Mouse (Mus musculus) thymus, postnatal 0 days (tissue): ENCODE results near the gene Eya4. TPM values are rescaled to one million over a fixed set of nuclear protein-coding genes. Genes with fewer than 3 reads are reported as not detected.

Experiments
- DNase-seq: peaks from one replicate; pipeline ENCODE4 v3.0.0-alpha.2; 2015; ENCODE audit warnings: low spot score
- polyA plus RNA-seq: library from polyadenylated mRNA; unstranded; fragments of >200 nt; fragmentation: Nextera tagmentation; extraction: Ambion mirVana; gene quantifications from 2 replicates; pipeline ENCODE4 v1.2.1, GENCODE M21; 2015

Gene Eya4
- 3.4 and 3.8 TPM in 2 replicates for polyA plus RNA-seq

DNA sequence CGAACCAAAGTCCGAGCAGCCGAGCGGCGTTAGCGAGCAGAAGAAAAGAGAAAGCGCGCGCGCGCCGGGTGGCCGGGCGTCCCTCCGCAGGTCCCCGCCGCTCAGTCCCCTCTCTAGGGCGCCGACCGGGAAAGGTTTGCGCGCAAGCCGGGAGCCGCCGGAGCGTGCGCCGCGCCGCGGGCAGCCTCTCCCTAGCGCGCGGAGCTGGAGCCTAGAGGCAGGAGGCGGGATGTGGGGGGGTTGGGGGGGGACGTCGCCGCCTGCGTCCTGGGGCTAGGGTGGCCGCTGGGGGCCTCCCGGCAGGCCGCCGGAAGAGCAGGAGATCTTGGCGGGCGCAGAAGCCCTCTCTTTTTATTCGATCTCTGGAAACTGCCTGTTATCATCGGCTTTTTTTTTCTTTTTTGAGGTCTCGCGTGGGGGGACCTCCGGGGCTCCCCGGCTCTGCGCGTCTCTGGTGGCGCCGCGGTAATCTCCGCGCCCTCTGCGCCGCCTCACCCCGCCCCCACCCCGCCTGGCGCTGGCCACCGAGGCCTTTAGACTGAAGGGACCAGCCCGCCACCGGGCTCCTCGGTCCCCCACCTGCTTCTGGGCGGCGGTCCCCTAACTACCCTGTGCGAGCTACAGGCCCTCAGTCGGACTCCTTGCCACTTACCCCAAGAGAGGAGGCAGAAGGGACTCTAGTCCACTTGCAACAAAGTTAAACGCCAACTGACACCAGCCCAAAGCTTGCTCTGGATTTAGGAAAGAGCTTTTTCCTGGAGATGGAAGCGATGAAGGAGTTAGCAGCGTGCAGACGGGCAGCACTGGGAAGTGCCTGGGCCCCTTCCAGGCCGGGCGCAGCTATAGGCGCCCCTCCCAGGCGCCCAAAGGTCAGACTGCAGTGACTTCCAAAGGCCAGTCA lies at the start of gene Eya4:
Gene Eya4, minus strand, starts transcription at position 776 of the 901 bp plus-strand sequence.
- DNase-seq: no peak

DNA sequence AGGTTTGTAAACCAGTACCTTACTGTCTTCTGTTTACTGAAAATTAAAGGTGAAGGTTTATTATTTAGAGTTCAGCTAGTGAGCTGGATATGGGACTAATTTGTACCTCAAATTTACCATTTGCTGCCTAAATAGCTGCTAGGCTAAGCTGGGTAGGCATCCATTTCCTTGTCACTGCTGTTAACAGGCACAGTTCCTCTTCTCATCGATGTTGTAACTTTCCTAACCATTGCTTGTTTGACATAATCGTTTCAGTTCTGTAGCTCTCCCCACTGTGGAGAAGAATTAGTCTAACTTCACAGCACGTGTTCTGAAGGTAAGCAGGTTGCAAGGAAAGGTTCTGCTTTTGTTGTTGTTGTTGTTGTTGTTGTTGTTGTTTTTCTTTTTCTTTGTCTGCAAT lies 44.8 kb upstream of the Eya4 start:
- no peak for DNase-seq

DNA sequence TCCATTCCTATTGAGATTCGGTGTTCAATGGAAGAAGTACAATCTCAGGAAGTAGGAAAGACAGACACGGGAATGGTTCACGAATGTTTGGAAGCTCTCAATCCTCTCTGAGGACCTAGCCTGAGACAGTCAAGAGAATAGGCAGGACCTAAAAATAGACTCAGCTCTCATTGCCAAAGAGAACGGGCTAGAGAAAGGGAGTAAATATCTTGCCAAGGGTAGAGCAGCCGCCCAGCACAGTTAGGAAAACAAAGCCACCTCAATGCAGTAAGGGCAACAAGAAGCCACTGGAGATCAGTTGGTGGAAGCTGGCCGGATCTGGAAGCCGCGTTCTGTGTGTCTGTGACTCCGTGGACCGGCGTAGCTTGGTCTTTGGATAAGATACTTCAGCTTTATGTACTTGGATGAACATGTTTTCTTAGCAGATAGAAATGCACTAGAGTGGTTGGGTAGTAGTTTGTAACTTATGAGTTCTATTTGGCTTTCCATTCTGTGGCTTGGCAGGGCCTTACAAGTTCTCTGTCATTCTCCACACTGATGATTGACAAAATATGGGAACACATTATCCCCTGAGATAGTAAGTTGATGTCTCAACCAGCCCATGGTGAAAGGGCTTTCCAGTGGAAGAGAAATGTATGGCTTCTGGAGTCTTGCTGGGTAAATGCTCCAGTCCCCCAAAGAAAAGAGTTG lies 44.1 kb upstream of the Eya4 start:
- no peak for DNase-seq

DNA sequence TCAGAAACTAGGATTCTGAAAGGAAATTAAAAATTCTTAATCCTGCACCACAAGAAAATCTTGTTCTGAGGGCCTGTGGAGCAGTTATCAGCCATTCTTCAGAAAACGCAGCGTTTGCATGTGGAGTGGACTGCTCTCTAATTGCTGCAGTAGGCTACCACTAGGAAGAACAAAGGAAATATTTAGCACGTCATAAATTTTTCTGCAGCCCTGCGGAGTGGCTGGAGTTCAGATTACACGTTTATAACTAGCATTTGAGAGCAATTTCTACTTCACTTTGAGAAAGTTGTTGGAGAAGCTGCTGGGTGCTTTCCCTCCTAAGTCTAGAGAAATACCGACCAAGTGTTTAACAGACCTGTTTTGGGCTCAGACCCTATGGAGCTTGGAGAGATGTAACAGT lies 43.6 kb upstream of the Eya4 start:
- DNase-seq: no peak

DNA sequence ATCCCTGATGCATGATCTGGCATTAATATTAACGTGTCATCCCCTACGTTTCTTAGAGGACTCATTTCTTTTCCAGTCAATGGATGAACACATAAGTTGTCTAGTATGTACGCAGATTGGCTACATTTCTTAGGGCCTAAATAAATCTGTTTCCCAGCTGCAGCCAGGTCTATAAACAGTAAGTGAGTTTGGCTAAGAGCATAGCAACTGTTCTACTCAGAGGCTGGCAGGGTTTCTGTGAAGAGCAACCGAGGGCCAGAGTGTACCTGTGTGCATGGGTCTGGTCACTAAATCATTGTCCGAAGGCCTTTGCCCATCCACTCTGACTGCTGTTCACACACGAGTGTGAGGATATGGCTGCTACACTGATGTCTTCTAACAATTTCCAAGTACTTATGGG lies 13.3 kb upstream of the Eya4 start:
- DNase-seq: no peak

DNA sequence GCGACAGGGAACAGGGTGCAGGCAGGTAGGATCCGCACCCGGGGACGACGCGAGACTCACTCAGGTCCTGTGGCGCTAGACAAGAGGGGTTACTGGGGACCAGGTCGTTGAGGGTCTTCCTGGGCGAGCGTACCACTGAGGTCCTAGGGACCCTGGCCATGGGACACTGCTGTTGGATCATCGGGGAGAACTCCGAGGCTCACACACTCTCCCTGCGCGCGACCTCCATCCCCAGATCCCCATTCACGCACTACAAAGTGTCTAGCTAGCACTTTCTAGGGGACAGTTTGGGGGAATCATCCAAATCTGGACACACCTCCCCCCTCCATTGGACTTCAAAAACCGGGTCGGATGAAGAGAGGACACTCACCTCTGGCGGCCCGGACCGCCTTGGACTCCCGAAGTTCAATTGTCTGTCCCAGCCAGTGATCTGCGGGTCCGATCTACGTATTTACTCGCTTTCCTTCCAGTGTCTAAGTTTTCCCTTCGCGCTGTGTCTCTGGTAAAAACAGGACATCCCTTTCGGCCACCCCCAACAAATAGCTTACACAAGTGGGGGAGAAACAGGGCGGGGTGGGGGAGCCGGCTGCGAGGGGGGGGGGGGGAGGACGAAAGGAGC lies 1.1 kb downstream of the Eya4 start:
- no peak for DNase-seq

DNA sequence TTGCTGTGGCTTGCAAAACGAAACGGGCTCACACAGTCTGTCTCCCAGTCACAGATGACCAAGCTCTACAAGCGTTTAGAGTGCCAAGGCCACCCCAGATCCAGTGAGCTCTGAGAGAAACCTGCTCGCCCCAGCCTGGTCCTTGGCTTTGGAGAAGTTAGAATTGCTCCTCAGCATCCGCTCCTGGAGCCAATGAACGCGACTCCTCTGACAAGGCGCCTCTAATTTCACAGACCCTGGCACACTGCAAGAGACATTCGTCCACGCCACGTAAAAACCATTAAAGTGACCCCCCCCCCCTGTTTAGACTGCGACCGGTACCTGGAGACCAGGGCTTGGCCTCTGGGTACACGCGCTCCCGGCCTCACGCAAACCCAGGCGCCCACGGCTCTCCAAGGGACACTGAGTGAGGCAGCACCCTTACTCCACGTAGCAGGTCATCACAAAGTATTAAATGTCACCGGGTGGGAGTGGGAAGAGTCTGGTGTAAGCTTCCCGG lies 1.6 kb downstream of the Eya4 start:
- no peak for DNase-seq

DNA sequence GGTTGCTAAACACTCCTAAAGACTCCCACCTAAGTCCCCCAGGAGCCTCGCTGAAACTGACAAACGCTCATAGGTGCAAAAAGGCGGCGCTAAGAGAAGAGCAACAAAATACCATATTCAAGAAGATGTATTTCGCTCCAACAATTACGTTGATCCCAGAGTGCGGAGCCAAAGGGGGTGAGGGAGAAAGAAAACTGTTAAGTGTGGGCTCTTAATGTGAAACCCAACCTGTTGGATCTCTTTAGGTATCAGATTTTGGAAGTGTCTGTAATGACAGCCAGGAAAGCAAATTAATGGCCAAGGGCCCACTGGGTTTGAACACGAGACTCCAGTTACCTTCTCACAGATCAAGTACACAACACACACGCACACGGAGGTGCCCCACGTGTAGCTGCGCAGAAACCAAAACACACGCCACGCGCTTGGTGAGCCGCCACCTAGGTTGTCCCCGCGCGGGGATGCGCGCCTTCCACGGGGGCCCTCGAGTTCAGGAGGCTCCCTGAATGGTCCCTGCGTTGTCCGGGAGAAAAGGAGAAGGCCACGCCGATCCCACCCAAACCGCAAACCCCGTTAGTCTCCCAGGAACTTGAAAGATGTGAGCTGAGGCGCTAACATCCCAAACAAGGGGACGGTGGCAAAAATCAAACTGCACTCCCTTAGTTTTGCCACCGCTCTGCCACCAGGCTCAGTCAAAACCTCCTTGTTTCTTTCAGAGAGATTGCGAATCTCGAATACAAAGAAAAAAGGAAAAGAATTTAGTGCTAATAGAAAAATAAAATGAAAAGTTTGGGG lies 2.3 kb downstream of the Eya4 start:
- DNase-seq: no peak

DNA sequence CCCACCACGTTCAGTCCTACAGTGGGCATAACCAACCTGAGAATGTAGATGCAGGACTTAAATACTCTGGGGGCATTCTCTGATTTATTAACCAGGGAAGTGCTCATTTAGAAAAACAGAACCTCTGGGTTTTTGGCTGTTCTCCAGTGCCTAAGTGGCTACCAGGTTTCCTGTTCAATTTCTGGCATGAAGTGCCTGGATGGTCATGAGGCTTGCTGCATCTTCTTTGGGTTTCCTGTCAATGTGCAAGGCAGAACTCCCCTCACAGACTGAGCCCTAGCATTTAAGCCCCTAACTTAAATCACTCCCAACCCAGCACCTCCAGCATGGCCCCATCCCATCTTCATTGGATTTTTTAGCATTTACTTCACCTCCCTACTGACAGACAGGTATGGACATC lies 13.3 kb downstream of the Eya4 start:
- DNase-seq: no peak

DNA sequence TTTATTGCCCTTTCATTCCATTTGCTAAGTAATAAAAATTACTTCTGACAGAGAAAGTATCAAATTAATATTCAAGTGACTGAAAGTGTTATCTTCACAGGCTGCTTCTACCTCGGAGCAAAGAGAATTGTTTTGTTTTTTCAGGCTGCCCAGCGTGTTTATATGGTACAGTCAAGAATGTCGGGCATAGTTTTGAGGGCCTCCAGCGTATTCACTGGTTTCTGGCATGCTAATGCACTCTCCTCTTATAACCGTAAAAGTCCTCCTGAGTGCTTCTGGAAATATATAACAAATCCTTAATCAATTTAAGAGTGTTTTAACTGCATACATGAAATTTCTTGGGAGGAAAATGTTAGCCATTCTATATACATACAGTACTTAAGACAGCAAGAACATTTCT lies 17.8 kb downstream of the Eya4 start:
- DNase-seq: no peak

DNA sequence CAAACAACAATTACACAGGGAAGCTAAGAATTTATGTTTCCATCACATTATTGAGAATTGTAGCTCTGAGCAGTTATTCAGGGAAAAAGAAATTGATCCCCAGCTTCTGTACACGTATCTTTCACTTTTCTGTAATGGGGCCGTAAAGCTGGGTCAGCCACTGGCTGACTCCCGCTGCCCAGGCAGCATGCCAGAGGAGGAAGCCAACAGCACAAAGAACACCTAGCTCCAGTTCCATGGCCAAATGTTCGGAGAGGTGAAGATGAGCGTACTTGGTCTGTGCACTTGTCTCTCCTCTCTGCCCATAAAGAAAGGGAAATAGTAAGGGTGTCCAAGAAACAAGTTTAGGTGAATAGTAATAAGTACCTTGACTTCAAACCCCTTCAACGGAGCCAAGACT lies 22.9 kb downstream of the Eya4 start:
- no peak for DNase-seq

DNA sequence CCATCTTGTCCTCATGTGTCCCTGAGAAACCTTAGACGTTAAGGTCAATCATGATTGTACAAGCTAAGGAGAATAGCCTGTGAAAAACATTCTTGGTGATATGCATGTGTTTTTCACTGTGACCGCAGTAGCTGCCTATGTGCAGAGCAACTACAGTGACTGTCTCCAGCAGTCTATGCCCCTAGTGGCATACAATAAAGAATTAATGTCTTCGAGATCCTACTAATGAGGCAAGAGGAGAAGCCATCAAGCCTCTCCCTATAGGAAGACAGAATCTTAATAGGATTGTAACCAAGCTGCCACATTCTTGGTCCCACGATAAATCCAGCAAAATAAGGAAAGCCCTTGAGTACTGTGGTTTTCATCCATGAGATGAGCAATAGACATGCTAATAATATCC lies 28.3 kb downstream of the Eya4 start:
- no peak for DNase-seq

DNA sequence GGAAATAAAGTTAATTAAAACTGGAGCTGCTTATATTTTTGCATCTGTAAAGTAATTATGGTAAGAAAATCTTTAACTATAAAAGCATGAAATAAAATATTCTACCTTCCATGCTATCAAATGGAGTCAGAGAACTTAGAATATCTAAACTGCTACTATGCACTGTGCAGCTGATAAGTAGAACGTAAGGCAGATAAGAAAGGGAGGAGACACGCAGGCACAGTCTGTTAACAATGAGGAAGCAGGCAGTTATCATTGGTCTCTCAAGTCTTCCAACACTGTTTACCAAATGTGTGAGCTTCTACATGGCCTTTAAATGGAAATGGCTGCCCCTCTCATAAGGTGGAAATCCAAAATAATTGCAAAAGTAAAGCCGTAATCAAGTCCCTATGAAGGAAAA lies 55.0 kb downstream of the Eya4 start:
- no peak for DNase-seq

DNA sequence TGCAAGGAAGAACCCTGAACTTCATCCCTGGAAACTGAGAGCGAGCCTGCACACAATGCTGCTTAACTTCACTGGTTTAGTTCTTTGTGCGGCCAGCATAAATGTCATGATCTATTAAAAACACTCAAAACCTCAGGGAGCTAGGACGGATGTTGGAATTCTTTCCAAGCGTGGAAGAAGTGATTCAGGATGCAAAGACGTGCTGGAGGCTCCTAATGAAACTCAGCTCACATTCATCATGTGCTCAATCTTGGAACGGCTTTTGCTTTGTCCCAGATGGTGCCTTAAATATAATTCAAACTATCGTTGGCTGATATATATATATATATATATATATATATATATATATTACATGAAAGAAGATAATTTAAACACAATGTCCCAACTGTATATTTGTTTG lies 58.1 kb downstream of the Eya4 start:
- no peak for DNase-seq

DNA sequence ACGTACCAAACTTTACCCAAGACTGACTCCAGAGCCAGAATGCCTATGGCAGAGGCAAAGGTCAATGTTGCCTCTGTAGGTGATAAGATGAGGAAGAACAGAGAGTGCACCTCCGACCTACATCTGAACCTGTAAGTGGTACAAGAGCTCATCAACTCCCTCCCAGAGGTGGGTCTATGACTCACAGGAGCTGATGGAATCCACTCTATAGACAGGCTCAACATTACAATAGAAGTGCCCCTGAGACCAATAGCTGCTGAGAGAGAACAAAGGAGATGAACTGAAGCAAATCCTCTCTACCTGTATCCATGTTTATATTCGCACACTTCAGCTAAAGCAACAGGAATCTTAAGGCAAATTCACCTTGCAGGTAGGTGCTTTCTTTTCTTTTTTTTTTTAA lies 73.2 kb downstream of the Eya4 start:
- DNase-seq: no peak

DNA sequence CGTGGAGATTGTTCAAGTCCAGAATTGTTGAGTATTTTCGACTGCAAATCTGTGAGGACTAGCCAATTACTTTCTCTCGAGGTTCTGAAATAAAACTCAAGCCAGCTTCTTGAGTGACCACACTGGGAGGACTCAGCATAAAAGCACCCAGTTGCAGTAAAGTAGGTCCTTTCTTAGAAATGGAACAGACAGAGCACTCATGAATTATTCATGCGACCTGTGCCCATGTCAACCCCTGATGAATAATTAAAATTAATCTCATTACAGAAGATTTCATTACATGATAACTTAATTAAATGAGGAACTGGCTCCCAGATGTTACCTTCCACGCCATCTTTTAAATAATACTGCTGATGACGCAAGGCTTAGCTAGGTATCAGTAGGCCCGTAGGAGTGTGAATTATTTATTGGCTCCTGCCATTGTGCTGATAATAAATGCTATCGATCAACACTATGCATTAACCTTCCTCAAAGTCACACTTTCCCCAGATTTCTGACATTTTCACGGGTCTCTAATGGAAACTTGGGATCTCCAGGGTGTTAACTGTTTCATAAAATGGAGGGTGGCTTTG lies 79.5 kb downstream of the Eya4 start:
- DNase-seq: no peak

DNA sequence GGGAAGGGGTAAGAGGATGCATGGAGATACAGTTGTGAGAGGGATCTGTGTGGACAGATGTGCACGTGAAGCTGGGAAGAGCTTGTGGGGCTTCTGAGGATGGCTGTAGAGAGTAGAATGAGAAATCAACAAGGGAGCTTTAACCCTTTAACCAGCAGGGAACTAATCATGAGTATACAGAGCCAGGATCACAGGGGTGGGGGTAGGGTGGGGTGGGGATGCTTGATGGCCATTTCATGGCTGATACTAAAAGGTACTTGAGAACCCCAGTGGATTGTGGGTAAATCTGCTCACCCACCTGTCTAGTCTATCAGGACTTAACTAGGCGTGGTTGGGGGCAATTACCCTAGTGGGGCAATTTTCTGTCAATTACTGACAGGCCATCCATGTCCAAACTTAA lies 80.1 kb downstream of the Eya4 start:
- DNase-seq: no peak

DNA sequence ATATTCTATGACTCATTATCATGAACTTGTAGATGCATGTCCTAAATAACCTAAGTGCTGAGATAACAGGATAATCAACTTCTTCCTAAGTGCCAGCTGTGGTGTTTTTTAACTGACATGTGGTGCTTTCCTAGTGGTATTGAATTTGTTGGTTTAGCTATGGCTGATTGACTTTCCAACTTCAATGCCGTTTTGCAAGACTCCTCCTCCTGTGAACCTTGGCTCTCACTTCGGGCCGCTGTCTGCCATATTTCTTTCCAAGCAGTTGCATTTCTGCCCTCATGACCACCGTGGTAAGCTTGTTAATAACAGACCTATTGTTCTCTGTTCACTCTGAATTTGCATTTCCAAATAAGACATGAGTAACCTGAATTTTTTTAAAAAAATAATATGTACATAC lies 98.4 kb downstream of the Eya4 start:
- no peak for DNase-seq

DNA sequence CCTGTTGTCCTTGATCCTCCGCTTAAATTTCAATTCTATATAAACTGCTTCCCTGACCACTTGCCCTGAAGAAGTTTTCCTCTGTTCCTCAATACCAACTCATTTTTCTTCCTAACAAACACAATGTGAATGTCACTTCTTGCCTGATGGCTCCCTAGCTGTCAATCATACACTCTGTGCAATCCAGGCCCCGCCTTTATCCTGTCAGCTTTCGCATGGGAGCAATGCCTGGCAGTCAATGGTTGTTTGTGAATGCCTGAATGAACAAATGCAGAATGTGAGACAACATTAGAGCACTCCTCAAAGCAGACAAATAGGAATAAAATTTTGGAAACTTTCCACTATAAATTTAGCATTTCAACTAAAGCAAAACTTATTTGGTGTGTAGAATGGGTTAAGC lies 104.1 kb downstream of the Eya4 start:
- DNase-seq: no peak

DNA sequence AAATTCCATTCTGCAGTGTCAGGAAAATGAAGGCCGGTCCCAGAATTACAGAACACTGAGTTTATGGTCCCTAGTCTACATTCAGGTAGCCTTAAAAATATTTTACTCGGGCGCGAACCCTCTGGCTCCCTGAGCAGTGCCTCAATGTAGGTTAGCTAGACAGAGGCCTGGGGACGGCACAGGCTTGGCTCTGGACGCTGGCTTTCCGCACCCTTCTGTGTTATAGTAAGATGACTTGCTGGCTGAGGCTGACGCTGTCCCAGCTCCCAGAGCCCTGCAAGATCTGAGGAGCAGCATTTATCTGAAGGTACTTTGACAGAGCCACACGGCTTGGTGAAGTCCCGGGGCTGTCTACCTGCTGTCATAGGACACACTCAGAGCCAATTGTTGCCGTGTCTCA lies 113.7 kb downstream of the Eya4 start:
- DNase-seq: no peak

DNA sequence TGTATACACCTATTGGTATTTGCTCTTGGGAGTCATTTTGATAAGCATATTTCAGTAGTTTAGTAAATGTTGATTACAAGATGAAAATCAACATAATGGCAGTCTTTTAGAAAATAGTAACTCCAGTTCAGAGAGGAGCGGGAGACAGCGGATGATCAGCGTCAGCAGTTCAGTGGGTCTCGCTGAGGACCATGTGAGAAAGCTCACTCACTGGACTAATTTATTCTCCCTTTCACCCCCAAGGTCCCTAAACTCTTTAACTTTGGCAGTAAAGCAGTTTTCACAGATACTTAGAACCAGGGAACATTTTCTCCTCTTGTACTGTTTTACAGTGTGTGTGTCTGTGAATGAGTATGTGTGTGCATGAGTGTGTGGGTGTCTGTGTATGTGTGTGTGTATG lies 115.2 kb downstream of the Eya4 start:
- DNase-seq: no peak
